Mouse (Mus musculus): Measurements from ENCODE around the gene Slc39a3. TPM values are rescaled to one million over a fixed set of nuclear protein-coding genes. Genes with fewer than 3 reads are reported as not detected.
A peak's percentile ranks its signal among the peaks of the same experiment; 100 is the strongest.

Slc39a3 gene
- 10.3 and 11.9 TPM in 2 replicates for polyA plus RNA-seq (2014; fragmentation: Nextera tagmentation; extraction: Ambion mirVana)

GRCm38 (mm10) chr10:81036988-81037580 is at the start of gene Slc39a3:
Gene Slc39a3, minus strand, starts transcription at chr10:81037426.
- under 1% methylated on average over 35 of the region's 35 CpGs for WGBS
- peak within 1 kb of the TSS; percentile 47 for H3K9ac ChIP-seq (replicated peaks; ENCODE audit: low read depth, low read length)
- H3K36me3 ChIP-seq (ENCODE audit: control insufficient read depth, insufficient read depth, low read length), result no peaks in the 10 kb centered on the region; the same call in 1 of the 2 replicates
- no peaks in the 10 kb centered on the region for H3K9me3 ChIP-seq (ENCODE audit: control insufficient read depth, low read depth, low read length)
- no peaks in the 10 kb centered on the region for H3K4me1 ChIP-seq (ENCODE audit: control insufficient read depth, insufficient read depth, low read length)
- peak within 1 kb of the TSS; percentile 80 for H3K4me3 ChIP-seq (ENCODE audit: low read depth, low read length)
- H3K27ac ChIP-seq (ENCODE audit: low read length), result no peak within 1 kb of the TSS
- peak within 1 kb of the TSS; percentile 68 for H3K4me2 ChIP-seq (replicated peaks; ENCODE audit: low read depth, low read length)
- no peaks in the 10 kb centered on the region for H3K27me3 ChIP-seq (ENCODE audit: control insufficient read depth, insufficient read depth, low read length)
- ATAC-seq (ENCODE audit: insufficient number of reproducible peaks, insufficient read depth, low FRiP score, low read depth), result peak; percentile 98

GRCm38 (mm10) chr10:81087021-81087420 is 49.8 kb upstream of the Slc39a3 start:
- Histone ChIP-seq H3K9me3 (ENCODE audit: control insufficient read depth, low read depth, low read length) (no peaks in the 10 kb centered on the region), H3K4me2 (replicated peaks; ENCODE audit: low read depth, low read length) (no peak overlapping the region), H3K9ac (replicated peaks; ENCODE audit: low read depth, low read length) (no peak overlapping the region), H3K4me3 (ENCODE audit: low read depth, low read length) (no peak overlapping the region), H3K27ac (ENCODE audit: low read length) (no peak overlapping the region), H3K36me3 (ENCODE audit: control insufficient read depth, insufficient read depth, low read length) (peaks cover 8% of the 10 kb centered on the region), H3K27me3 (ENCODE audit: control insufficient read depth, insufficient read depth, low read length) (no peaks in the 10 kb centered on the region), H3K4me1 (ENCODE audit: control insufficient read depth, insufficient read depth, low read length) (no peaks in the 10 kb centered on the region)
- no peak for ATAC-seq (ENCODE audit: insufficient number of reproducible peaks, insufficient read depth, low FRiP score, low read depth)
- 62% methylated on average over 2 of the region's 2 CpGs for WGBS

GRCm38 (mm10) chr10:81082168-81082960 is 45.1 kb upstream of the Slc39a3 start:
- ATAC-seq (ENCODE audit: insufficient number of reproducible peaks, insufficient read depth, low FRiP score, low read depth), result peak; percentile 54; the same call in 1 of the 2 replicates
- Histone ChIP-seq H3K4me3 (ENCODE audit: low read depth, low read length) (no peak overlapping the region), H3K9me3 (ENCODE audit: control insufficient read depth, low read depth, low read length) (no peaks in the 10 kb centered on the region), H3K4me1 (ENCODE audit: control insufficient read depth, insufficient read depth, low read length) (no peaks in the 10 kb centered on the region), H3K4me2 (replicated peaks; ENCODE audit: low read depth, low read length) (no peak overlapping the region), H3K27ac (ENCODE audit: low read length) (no peak overlapping the region), H3K36me3 (ENCODE audit: control insufficient read depth, insufficient read depth, low read length) (peaks cover 51% of the 10 kb centered on the region), H3K9ac (replicated peaks; ENCODE audit: low read depth, low read length) (no peak overlapping the region), H3K27me3 (ENCODE audit: control insufficient read depth, insufficient read depth, low read length) (no peaks in the 10 kb centered on the region)
- WGBS, result 75% methylated on average over 7 of the region's 7 CpGs

GRCm38 (mm10) chr10:81080008-81080655 is 42.9 kb upstream of the Slc39a3 start:
- peaks cover 55% of the 10 kb centered on the region for H3K36me3 ChIP-seq (ENCODE audit: control insufficient read depth, insufficient read depth, low read length)
- H3K4me3 ChIP-seq (ENCODE audit: low read depth, low read length), result no peak overlapping the region
- H3K27me3 ChIP-seq (ENCODE audit: control insufficient read depth, insufficient read depth, low read length), result no peaks in the 10 kb centered on the region
- H3K9ac ChIP-seq (replicated peaks; ENCODE audit: low read depth, low read length), result no peak overlapping the region
- H3K4me1 ChIP-seq (ENCODE audit: control insufficient read depth, insufficient read depth, low read length), result no peaks in the 10 kb centered on the region
- 93% methylated on average over 31 of the region's 31 CpGs for WGBS
- no peak for ATAC-seq (ENCODE audit: insufficient number of reproducible peaks, insufficient read depth, low FRiP score, low read depth)
- H3K4me2 ChIP-seq (replicated peaks; ENCODE audit: low read depth, low read length), result no peak overlapping the region
- no peaks in the 10 kb centered on the region for H3K9me3 ChIP-seq (ENCODE audit: control insufficient read depth, low read depth, low read length)
- no peak overlapping the region for H3K27ac ChIP-seq (ENCODE audit: low read length)

GRCm38 (mm10) chr10:81077916-81078315 is 40.7 kb upstream of the Slc39a3 start:
- 94% methylated on average over 11 of the region's 11 CpGs for WGBS
- Histone ChIP-seq H3K36me3 (ENCODE audit: control insufficient read depth, insufficient read depth, low read length) (peaks cover 66% of the 10 kb centered on the region), H3K9me3 (ENCODE audit: control insufficient read depth, low read depth, low read length) (no peaks in the 10 kb centered on the region), H3K4me1 (ENCODE audit: control insufficient read depth, insufficient read depth, low read length) (no peaks in the 10 kb centered on the region), H3K27ac (ENCODE audit: low read length) (no peak overlapping the region), H3K27me3 (ENCODE audit: control insufficient read depth, insufficient read depth, low read length) (no peaks in the 10 kb centered on the region), H3K9ac (replicated peaks; ENCODE audit: low read depth, low read length) (no peak overlapping the region), H3K4me2 (replicated peaks; ENCODE audit: low read depth, low read length) (no peak overlapping the region), H3K4me3 (ENCODE audit: low read depth, low read length) (no peak overlapping the region)
- ATAC-seq (ENCODE audit: insufficient number of reproducible peaks, insufficient read depth, low FRiP score, low read depth), result no peak

- WGBS, result 81% methylated on average over 1 of the region's 1 CpGs
Measured at GRCm38 (mm10) chr10:81076356-81076755, 39.1 kb upstream of the Slc39a3 start.

GRCm38 (mm10) chr10:81075734-81076133 is 38.5 kb upstream of the Slc39a3 start:
- Histone ChIP-seq H3K27ac (ENCODE audit: low read length) (no peak overlapping the region), H3K9me3 (ENCODE audit: control insufficient read depth, low read depth, low read length) (no peaks in the 10 kb centered on the region), H3K27me3 (ENCODE audit: control insufficient read depth, insufficient read depth, low read length) (no peaks in the 10 kb centered on the region), H3K4me3 (ENCODE audit: low read depth, low read length) (no peak overlapping the region), H3K9ac (replicated peaks; ENCODE audit: low read depth, low read length) (no peak overlapping the region), H3K4me1 (ENCODE audit: control insufficient read depth, insufficient read depth, low read length) (peaks cover 4% of the 10 kb centered on the region), H3K36me3 (ENCODE audit: control insufficient read depth, insufficient read depth, low read length) (peaks cover 48% of the 10 kb centered on the region), H3K4me2 (replicated peaks; ENCODE audit: low read depth, low read length) (no peak overlapping the region)
- WGBS, result 77% methylated on average over 8 of the region's 8 CpGs
- no peak for ATAC-seq (ENCODE audit: insufficient number of reproducible peaks, insufficient read depth, low FRiP score, low read depth)

More at GRCm38 (mm10) chr10:81076356-81076755, 39.1 kb upstream of the Slc39a3 start:
- H3K9ac ChIP-seq (replicated peaks; ENCODE audit: low read depth, low read length), result no peak overlapping the region
- peaks cover 54% of the 10 kb centered on the region for H3K36me3 ChIP-seq (ENCODE audit: control insufficient read depth, insufficient read depth, low read length)
- H3K4me3 ChIP-seq (ENCODE audit: low read depth, low read length), result no peak overlapping the region
- H3K4me2 ChIP-seq (replicated peaks; ENCODE audit: low read depth, low read length), result no peak overlapping the region
- H3K4me1 ChIP-seq (ENCODE audit: control insufficient read depth, insufficient read depth, low read length), result no peaks in the 10 kb centered on the region
- H3K9me3 ChIP-seq (ENCODE audit: control insufficient read depth, low read depth, low read length), result no peaks in the 10 kb centered on the region
- no peak overlapping the region for H3K27ac ChIP-seq (ENCODE audit: low read length)
- no peak for ATAC-seq (ENCODE audit: insufficient number of reproducible peaks, insufficient read depth, low FRiP score, low read depth)
- H3K27me3 ChIP-seq (ENCODE audit: control insufficient read depth, insufficient read depth, low read length), result no peaks in the 10 kb centered on the region

- Histone ChIP-seq H3K4me3 (ENCODE audit: low read depth, low read length) (no peak overlapping the region), H3K36me3 (ENCODE audit: control insufficient read depth, insufficient read depth, low read length) (peaks cover 27% of the 10 kb centered on the region), H3K27ac (ENCODE audit: low read length) (no peak overlapping the region), H3K27me3 (ENCODE audit: control insufficient read depth, insufficient read depth, low read length) (no peaks in the 10 kb centered on the region), H3K4me2 (replicated peaks; ENCODE audit: low read depth, low read length) (no peak overlapping the region), H3K4me1 (ENCODE audit: control insufficient read depth, insufficient read depth, low read length) (peaks cover 6% of the 10 kb centered on the region), H3K9me3 (ENCODE audit: control insufficient read depth, low read depth, low read length) (no peaks in the 10 kb centered on the region), H3K9ac (replicated peaks; ENCODE audit: low read depth, low read length) (no peak overlapping the region)
- ATAC-seq (ENCODE audit: insufficient number of reproducible peaks, insufficient read depth, low FRiP score, low read depth), result no peak
- WGBS, result 70% methylated on average over 7 of the region's 7 CpGs
Measured at GRCm38 (mm10) chr10:81073464-81073863, 36.2 kb upstream of the Slc39a3 start.
